Mouse (Mus musculus): ENCODE measurements at regions not wholly inside any gene's neighbourhood (a gene's known extent, or its start where the extent isn't known, plus 50 kb on each side); places are given as distances from the start of the nearest gene placed in this dataset.
"Not testable (repeated sequence)": the region's sequence is repeated elsewhere in the genome, so short reads cannot be mapped to it uniquely, and the experiment has no call there.

DNA sequence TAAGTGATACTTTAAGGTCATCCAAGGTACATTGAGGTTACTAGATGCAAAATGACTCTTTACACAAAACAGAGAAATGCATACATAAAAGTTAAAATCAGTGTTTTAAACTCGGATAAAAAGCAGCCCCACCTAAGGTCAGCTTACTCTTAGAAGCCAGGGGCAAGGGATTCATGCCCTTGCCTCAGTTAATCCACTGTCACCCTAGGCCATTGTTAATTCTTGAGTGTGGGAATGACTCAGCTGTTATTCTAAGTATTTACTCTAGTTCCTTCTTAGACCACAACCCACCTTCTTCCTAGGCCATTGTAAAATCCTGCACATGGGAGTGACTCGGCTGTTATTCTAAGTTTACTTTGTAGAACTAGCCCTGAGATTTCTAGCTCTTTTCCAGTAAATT, 64.1 kb upstream of the Ces1h start:
- not testable (repeated sequence) for DNase-seq

DNA sequence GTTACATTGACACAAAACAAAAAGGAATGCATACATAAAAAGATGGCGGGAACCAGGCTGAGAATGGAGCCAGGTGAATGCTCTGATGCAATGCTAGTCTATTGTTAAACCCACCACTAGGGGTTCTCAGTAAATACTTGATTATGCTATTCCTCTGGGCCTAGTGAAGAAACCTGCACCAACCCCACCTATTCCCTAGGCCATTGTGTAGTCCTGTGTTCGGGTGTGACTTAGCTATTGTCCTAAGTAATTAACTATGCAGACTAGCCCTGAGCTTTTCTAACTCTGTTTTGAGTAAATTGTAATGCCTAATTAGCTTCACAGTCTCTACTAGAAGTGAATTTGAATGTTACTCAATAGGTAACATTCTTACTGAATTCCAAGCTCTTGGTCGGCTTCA, 62.4 kb upstream of the Ces1h start:
- no peak for DNase-seq

DNA sequence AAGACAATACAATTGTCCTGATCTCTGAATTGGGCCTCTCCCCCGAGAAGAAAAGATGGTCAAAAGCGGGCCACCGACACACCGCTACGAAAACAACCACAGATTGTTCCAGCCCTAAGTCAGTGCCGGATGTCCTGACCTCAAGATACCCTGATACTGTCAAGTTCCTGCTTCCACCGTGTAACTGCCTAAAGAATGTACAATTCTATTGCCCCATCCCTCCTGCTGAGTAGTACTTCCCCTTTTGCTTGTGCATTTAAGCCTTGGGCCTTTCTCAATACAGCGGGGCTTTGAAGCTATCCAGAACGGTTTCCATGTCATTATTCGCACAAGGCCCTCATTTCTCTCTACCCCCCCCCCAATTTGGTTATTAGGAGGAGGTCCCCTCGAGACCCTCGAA, 57.1 kb upstream of the Ces1h start:
- DNase-seq, result not testable (repeated sequence)

GRCm38 (mm10) chr8:93430637-93431036, 51.1 kb upstream of the Ces1h start:
- DNase-seq, result peak; percentile 47

Measured in cerebellum, adult 11 months (tissue).